Mouse (Mus musculus) olfactory bulb, adult 2 months (tissue): ENCODE measurements around the gene Ccpg1os.

Experiments
- CTCF ChIP-seq: fragments of 200-500 bp; IDR thresholded peaks from 2 replicates; pipeline ENCODE4 v1.5.1; 2012; ENCODE audit warnings: low read depth, mild to moderate bottlenecking, low read length, moderate library complexity; ENCODE audit not compliant: insufficient read depth
- POLR2A ChIP-seq: fragments of 200-500 bp; IDR thresholded peaks from 2 replicates; pipeline ENCODE4 v1.6.1; 2012; ENCODE audit warnings: mild to moderate bottlenecking, low read depth, low read length, moderate library complexity; ENCODE audit not compliant: insufficient read depth

DNA sequence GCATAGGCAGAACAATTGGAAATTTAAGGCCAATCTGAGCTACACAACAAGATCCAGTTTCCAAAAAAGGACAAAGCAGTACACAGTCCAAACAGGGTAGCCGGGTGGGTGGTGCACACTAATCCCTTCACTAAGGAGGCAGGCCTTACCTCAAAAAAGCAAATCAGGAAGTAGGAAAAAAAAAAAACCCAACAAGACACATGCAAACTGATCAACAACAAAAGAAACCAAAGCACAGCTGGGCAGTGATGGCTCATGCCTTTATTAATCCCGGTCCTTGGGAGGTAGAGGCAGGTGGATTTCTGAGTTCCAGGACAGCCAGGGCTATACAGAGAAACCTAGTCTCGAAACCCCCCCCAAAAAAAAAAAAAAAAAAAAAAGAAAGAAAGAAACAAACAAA, 2.5 kb upstream of the Ccpg1os start:
- TF ChIP-seq POLR2A (no peak), CTCF (no peak)
